Mouse (Mus musculus): ENCODE measurements around the gene Magi1. TPM values are rescaled to one million over a fixed set of nuclear protein-coding genes. Genes with fewer than 3 reads are reported as not detected.

Magi1 gene
- total and polyA plus RNA-seq, 3 experiments: not detected

GRCm38 (mm10) chr6:94026361-94026760 lies 257.4 kb downstream of the Magi1 start:
- Histone ChIP-seq H3K4me2 (ENCODE audit: insufficient read depth, low read depth, poor library complexity, severe bottlenecking) (no peak overlapping the region), H3K9me3 (replicated peaks; ENCODE audit: low read length) (peaks cover 61% of the 10 kb centered on the region), H3K79me2 (replicated peaks; ENCODE audit: control insufficient read depth, extremely low read depth, insufficient read depth, poor library complexity, severe bottlenecking) (no peaks in the 10 kb centered on the region), H3K4me3 (replicated peaks in 1 of 3; ENCODE audit: low read depth in 2 of 3, low read length in 2 of 3, poor library complexity in 1 of 3) (no peak overlapping the region), H3K27ac (ENCODE audit: insufficient read depth, low read depth) (no peak overlapping the region), H3K9ac (ENCODE audit: insufficient read depth, low read depth) (no peak overlapping the region), H3K4me1 (ENCODE audit: control insufficient read depth in 1 of 2, insufficient read depth in 2 of 2) (no peaks in the 10 kb centered on the region), H3K36me3 (replicated peaks in 1 of 2; ENCODE audit: control insufficient read depth in 1 of 2, insufficient read depth in 1 of 2, low read length in 1 of 2) (no peaks in the 10 kb centered on the region), H3K27me3 (replicated peaks) (no peaks in the 10 kb centered on the region)
- TF ChIP-seq RCOR1 (conservative IDR thresholded peaks at IDR 0.05; ENCODE audit: low read depth, low read length) (no peak), ELF1 (IDR thresholded peaks at IDR 0.05; ENCODE audit: low read depth, low read length) (no peak), USF2 (conservative IDR thresholded peaks at IDR 0.05; ENCODE audit: low read depth, low read length) (no peak), MXI1 (IDR thresholded peaks at IDR 0.05; ENCODE audit: low read depth, low read length) (no peak), SMC3 (IDR thresholded peaks at IDR 0.05; ENCODE audit: low read depth, low read length) (no peak), MYC (IDR thresholded peaks at IDR 0.05; ENCODE audit: low read depth, low read length) (no peak), KAT2A (IDR thresholded peaks at IDR 0.05; ENCODE audit: insufficient replicate concordance, low read length) (no peak), CHD2 (IDR thresholded peaks at IDR 0.05; ENCODE audit: low read length) (no peak), MAFK (IDR thresholded peaks at IDR 0.05; ENCODE audit: insufficient replicate concordance, low read length) (no peak), ETS1 (conservative IDR thresholded peaks at IDR 0.05; ENCODE audit: low read depth, low read length) (no peak), POLR2AphosphoS2 (IDR thresholded peaks at IDR 0.05; ENCODE audit: low read depth, low read length) (no peak), ZNF384 (IDR thresholded peaks at IDR 0.05; ENCODE audit: low read depth, low read length) (no peak)
- dilution Hi-C loops (cut with MboI; ENCODE audit: extremely low pct_ligation_motif_present, extremely low pct_unique_long_range_greater_than_20kb, low sequenced_read_pairs) (no loop called here), in situ Hi-C loops (cut with MboI; ENCODE audit: low pct_ligation_motif_present, low pct_unique_long_range_greater_than_20kb, low sequenced_read_pairs) (no loop called here)
- DNase-seq (ENCODE audit: extremely low read depth): no peak

GRCm38 (mm10) chr6:94022437-94022836 lies 261.3 kb downstream of the Magi1 start:
- TF ChIP-seq MAZ (IDR thresholded peaks at IDR 0.05; ENCODE audit: low read depth, low read length) (no peak), MAFK (IDR thresholded peaks at IDR 0.05; ENCODE audit: insufficient replicate concordance, low read length) (no peak), IRF4 (IDR thresholded peaks at IDR 0.05; ENCODE audit: low read depth, low read length) (no peak), POLR2A (IDR thresholded peaks at IDR 0.05; ENCODE audit: low read depth, low read length) (no peak), RCOR1 (conservative IDR thresholded peaks at IDR 0.05; ENCODE audit: low read depth, low read length) (no peak), ETS1 (conservative IDR thresholded peaks at IDR 0.05; ENCODE audit: low read depth, low read length) (no peak), MEF2A (IDR thresholded peaks at IDR 0.05; ENCODE audit: borderline replicate concordance, low read depth, low read length) (no peak), HCFC1 (IDR thresholded peaks at IDR 0.05; ENCODE audit: low read depth, low read length) (no peak), TCF12 (IDR thresholded peaks at IDR 0.05; ENCODE audit: low read depth, low read length) (no peak), POLR2AphosphoS2 (IDR thresholded peaks at IDR 0.05; ENCODE audit: low read depth, low read length) (no peak), JUND (conservative IDR thresholded peaks at IDR 0.05; ENCODE audit: low read depth, low read length) (no peak), CHD2 (IDR thresholded peaks at IDR 0.05; ENCODE audit: low read length) (no peak), CHD1 (IDR thresholded peaks at IDR 0.05; ENCODE audit: low read depth, low read length) (no peak), MXI1 (IDR thresholded peaks at IDR 0.05; ENCODE audit: low read depth, low read length) (no peak), JUN (IDR thresholded peaks at IDR 0.05; ENCODE audit: insufficient read depth, low read depth, low read length) (no peak), RAD21 (IDR thresholded peaks at IDR 0.05; ENCODE audit: low read depth, low read length) (no peak), MAX (IDR thresholded peaks at IDR 0.05; ENCODE audit: low read length) (no peak), ZKSCAN1 (IDR thresholded peaks at IDR 0.05; ENCODE audit: borderline replicate concordance, low read depth, low read length) (no peak), TBP (conservative IDR thresholded peaks at IDR 0.05; ENCODE audit: low read depth, low read length) (no peak), SIN3A (IDR thresholded peaks at IDR 0.05; ENCODE audit: low read length) (no peak)
- Histone ChIP-seq H3K9me3 (replicated peaks; ENCODE audit: low read length) (peaks cover 64% of the 10 kb centered on the region), H3K4me3 (replicated peaks in 1 of 3; ENCODE audit: low read depth in 2 of 3, low read length in 2 of 3, poor library complexity in 1 of 3) (no peak overlapping the region), H3K36me3 (replicated peaks in 1 of 2; ENCODE audit: control insufficient read depth in 1 of 2, insufficient read depth in 1 of 2, low read length in 1 of 2) (no peaks in the 10 kb centered on the region), H3K27me3 (replicated peaks) (no peaks in the 10 kb centered on the region), H3K9ac (ENCODE audit: insufficient read depth, low read depth) (no peak overlapping the region), H3K27ac (ENCODE audit: insufficient read depth, low read depth) (no peak overlapping the region), H3K79me2 (replicated peaks; ENCODE audit: control insufficient read depth, extremely low read depth, insufficient read depth, poor library complexity, severe bottlenecking) (no peaks in the 10 kb centered on the region), H3K4me1 (ENCODE audit: control insufficient read depth in 1 of 2, insufficient read depth in 2 of 2) (no peaks in the 10 kb centered on the region), H3K4me2 (ENCODE audit: insufficient read depth, low read depth, poor library complexity, severe bottlenecking) (no peak overlapping the region)
- DNase-seq (ENCODE audit: extremely low read depth): no peak
- in situ Hi-C loops (cut with MboI; ENCODE audit: low pct_ligation_motif_present, low pct_unique_long_range_greater_than_20kb, low sequenced_read_pairs) (no loop called here), dilution Hi-C loops (cut with MboI; ENCODE audit: extremely low pct_ligation_motif_present, extremely low pct_unique_long_range_greater_than_20kb, low sequenced_read_pairs) (no loop called here)

All from CH12.LX (cell line).